Mouse (Mus musculus) embryo, embryonic 11.5 days (tissue): ENCODE measurements at regions not wholly inside any gene's neighbourhood (a gene's known extent, or its start where the extent isn't known, plus 50 kb on each side); places are given as distances from the start of the nearest gene placed in this dataset.

Experiments used
- DNase-seq: peaks from one replicate; pipeline ENCODE4 v3.0.0-alpha.2; 2012; ENCODE audit warnings: low read depth, low spot score

GRCm38 (mm10) chr7:36940611-36941010, 242.7 kb downstream of the Tshz3 start:
- DNase-seq, result no peak

GRCm38 (mm10) chr7:36945024-36945815, 247.3 kb downstream of the Tshz3 start:
- no peak for DNase-seq

- no peak for DNase-seq
Observed at GRCm38 (mm10) chr7:36949511-36949910, 251.6 kb downstream of the Tshz3 start.

- DNase-seq, result no peak
Observed at GRCm38 (mm10) chr7:36955376-36955775, 257.5 kb downstream of the Tshz3 start.

GRCm38 (mm10) chr7:36958255-36958654, 260.3 kb downstream of the Tshz3 start:
- DNase-seq, result no peak

GRCm38 (mm10) chr7:36971772-36972171, 273.9 kb downstream of the Tshz3 start:
- DNase-seq, result no peak

- no peak for DNase-seq
Observed at GRCm38 (mm10) chr7:36973654-36974320, 275.9 kb downstream of the Tshz3 start.

- DNase-seq, result no peak
Observed at GRCm38 (mm10) chr7:36974573-36974972, 276.7 kb downstream of the Tshz3 start.

GRCm38 (mm10) chr7:36975475-36975874, 277.6 kb downstream of the Tshz3 start:
- no peak for DNase-seq

GRCm38 (mm10) chr7:36977819-36978218, 279.9 kb downstream of the Tshz3 start:
- no peak for DNase-seq

- DNase-seq, result no peak
Observed at GRCm38 (mm10) chr7:36989380-36989779, 291.5 kb downstream of the Tshz3 start.

- no peak for DNase-seq
Observed at GRCm38 (mm10) chr7:37004601-37005000, 306.7 kb downstream of the Tshz3 start.

GRCm38 (mm10) chr7:37005701-37006100, 307.8 kb downstream of the Tshz3 start:
- no peak for DNase-seq

- no peak for DNase-seq
Observed at GRCm38 (mm10) chr7:37006921-37007320, 309.0 kb downstream of the Tshz3 start.

- DNase-seq, result peak; percentile 44
Observed at GRCm38 (mm10) chr7:37011180-37011754, 313.3 kb downstream of the Tshz3 start.

- no peak for DNase-seq
Observed at GRCm38 (mm10) chr7:37020078-37020477, 322.2 kb downstream of the Tshz3 start.

- DNase-seq, result no peak
Observed at GRCm38 (mm10) chr7:37024501-37025025, 326.6 kb downstream of the Tshz3 start.

- no peak for DNase-seq
Observed at GRCm38 (mm10) chr7:37064582-37065458, 366.9 kb downstream of the Tshz3 start.

GRCm38 (mm10) chr7:37077698-37078097, 379.8 kb downstream of the Tshz3 start:
- no peak for DNase-seq

- DNase-seq, result no peak
Observed at GRCm38 (mm10) chr7:37078140-37078539, 380.2 kb downstream of the Tshz3 start.

- DNase-seq, result no peak
Observed at GRCm38 (mm10) chr7:37089726-37090125, 391.8 kb downstream of the Tshz3 start.
